Mouse (Mus musculus) urinary bladder, postnatal 14 days (tissue): Measurements from ENCODE around the gene Spink8.

ENCODE experiments used
- DNase-seq: peaks from one replicate; pipeline ENCODE4 v3.0.0; 2021; ENCODE audit warnings: low spot score

Gene Spink8

DNA sequence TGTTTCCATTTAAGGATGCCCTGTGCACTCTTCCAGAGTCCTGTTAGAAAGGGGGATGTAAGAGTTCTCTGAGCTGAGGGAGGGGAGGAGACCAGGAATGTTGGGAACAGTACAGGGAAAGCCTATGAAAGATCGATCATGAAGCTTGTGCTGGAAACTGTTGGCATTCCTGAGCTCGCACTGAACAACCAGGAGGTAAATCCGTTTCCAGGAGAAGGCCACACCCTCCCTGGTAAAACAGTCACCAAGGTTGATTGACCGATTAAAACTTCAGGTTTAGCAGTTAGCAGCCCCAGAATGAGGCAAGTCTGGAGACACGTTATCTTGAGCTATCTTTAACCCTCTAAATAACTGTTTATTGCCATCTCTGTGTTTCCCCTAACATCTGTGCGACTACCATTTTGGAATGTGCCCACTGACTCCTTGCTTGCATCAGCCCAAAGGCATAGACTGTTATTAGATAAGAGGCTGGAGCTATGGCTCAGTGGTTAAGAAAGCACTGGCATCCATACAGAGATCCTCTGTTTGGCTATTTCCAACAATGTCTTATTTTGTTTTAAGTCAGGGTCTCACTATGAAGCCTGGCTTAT lies 59.0 kb downstream of the Spink8 start:
- DNase-seq, result no peak

DNA sequence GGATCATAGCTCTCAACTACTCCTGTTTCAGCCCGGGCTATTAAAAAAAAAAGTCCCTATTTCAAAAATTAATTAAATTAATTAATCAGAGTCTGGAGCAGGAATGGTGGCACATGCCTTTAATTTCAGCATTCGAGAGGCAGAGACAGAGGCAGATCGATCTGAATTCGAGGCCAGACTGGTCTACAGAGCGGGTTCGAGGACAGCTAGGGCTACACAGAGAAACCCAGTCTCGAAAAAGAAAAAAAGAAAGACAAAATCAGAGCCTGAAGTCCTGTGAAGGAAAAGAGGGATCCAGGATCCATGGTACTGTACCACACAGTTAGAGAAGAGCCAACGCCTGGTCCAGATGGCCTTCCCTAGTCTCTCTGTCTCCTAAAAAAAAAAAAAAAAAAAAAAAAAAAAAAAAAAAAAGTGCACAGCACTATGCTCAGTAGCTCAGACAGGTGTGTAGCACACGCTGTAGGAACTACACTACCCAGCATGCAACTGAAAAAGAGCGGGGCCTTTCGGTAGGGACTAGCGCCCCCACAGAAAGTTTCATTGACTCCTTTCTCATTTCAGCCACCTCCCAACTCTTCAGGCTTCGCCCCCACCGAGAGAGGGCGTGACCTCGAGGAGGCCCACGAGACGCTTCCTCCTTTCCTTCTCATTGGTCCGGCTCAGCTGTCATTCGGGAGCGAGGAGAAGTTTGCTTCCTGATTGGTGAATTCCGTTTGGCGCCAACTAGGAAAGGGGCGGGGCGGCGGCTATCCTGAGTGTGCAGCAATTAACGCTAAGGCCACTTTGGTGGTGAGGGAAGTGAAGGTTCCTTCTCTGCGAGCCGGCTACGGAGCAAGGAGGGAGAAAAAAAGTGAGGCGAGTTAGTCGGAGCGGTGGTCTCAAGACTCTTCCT lies 63.0 kb downstream of the Spink8 start, which contains the start of gene Cdc25a:
Gene Cdc25a, plus strand, starts transcription at position 783 of the 895 bp plus-strand sequence.
- DNase-seq, result peak; percentile 99

DNA sequence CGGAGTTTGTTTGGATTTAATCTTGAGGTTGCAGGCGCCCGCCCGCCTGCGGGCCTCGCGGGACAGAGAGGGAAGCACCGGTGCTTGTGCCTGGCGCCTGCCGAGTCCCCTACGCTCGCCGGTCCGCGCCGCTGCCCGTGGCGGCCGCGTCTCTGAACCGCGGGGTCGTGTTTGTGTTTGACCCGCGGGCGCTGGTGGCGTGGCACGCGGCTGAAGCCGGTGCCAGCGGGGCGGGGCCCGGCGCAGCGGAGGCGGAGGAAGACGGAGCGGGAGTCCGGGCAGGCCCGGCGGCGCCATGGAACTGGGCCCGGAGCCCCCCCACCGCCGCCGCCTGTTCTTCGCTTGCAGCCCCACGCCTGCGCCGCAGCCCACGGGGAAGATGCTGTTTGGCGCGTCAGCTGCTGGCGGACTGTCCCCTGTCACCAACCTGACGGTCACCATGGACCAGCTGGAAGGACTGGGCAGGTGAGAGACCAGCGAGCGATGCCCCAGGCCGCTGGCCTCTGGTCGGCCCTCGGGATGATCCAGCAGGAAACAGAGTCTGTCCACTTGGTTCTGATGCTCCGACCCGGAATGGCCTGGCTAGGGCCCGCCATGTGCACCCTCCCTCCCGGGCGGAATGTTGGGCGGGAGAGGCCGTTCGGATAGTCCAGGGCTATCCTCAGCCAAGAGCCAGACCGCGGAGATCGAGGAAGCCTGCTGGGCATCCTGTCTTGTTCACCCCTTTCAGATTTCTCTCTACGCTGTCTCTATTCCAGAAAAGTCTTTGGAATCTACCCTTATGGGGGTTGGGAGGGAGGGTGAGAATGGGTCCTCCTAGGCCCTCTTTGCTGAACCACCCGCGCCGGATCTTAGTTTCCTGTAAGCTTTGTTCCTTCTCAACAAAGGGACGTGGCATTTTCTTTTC lies 63.9 kb downstream of the Spink8 start:
- DNase-seq, result peak; percentile 70
